Mouse (Mus musculus) limb, embryonic 14.5 days (tissue): ENCODE measurements around the gene Rabgap1l. TPM values are rescaled to one million over a fixed set of nuclear protein-coding genes. Genes with fewer than 3 reads are reported as not detected.

ENCODE experiments used
- ATAC-seq: fragments of 200-750 bp; cut with Nextera tagmentation; 2 replicates; pipeline ENCODE4 v1.8.0; 2017; ENCODE audit warnings: low read depth, moderate number of reproducible peaks, moderate TSS enrichment; ENCODE audit not compliant: low FRiP score
- DNase-seq: peaks from one replicate; pipeline ENCODE4 v3.0.0-alpha.2; 2015; ENCODE audit warnings: low spot score
- H3K27ac ChIP-seq: fragments of 300-500 bp; sonication (generic); replicated peaks from 2 replicates; pipeline ENCODE4 v1.5.1; 2014; ENCODE audit warnings: low read depth, mild to moderate bottlenecking, low read length, moderate library complexity, mixed read lengths
- H3K27me3 ChIP-seq: fragments of 300-500 bp; sonication (generic); 2 replicates; pipeline ENCODE4 v1.6.1; 2014; ENCODE audit warnings: low read length, mixed read lengths; ENCODE audit not compliant: control insufficient read depth, insufficient read depth
- H3K36me3 ChIP-seq: fragments of 300-500 bp; sonication (generic); 2 replicates; pipeline ENCODE4 v1.6.1; 2014; ENCODE audit warnings: mild to moderate bottlenecking, low read length, moderate library complexity, mixed read lengths; ENCODE audit not compliant: control insufficient read depth, insufficient read depth
- H3K4me1 ChIP-seq: fragments of 300-500 bp; sonication (generic); 2 replicates; pipeline ENCODE4 v1.6.1; 2014; ENCODE audit warnings: antibody characterized with exemption, low read length, mixed read lengths; ENCODE audit not compliant: control insufficient read depth, insufficient read depth
- H3K4me2 ChIP-seq: fragments of 300-500 bp; sonication (generic); replicated peaks from 2 replicates; pipeline ENCODE4 v1.6.1; 2014; ENCODE audit warnings: low read depth, mild to moderate bottlenecking, low read length, moderate library complexity; ENCODE audit not compliant: severe bottlenecking
- H3K4me3 ChIP-seq: fragments of 300-500 bp; sonication (generic); replicated peaks from 2 replicates; pipeline ENCODE4 v1.5.1; 2014; ENCODE audit warnings: low read length
- H3K9ac ChIP-seq: fragments of 300-500 bp; sonication (generic); 2 replicates; pipeline ENCODE4 v1.6.1; 2014; ENCODE audit warnings: mild to moderate bottlenecking, low read depth, low read length, moderate library complexity; ENCODE audit not compliant: severe bottlenecking
- H3K9me3 ChIP-seq: fragments of 300-500 bp; sonication (generic); 2 replicates; pipeline ENCODE4 v1.6.1; 2016; ENCODE audit warnings: low read length; ENCODE audit not compliant: control insufficient read depth
- POLR2A ChIP-seq: fragments of 200-500 bp; IDR thresholded peaks from 2 replicates; pipeline ENCODE4 v1.8.0; 2012; ENCODE audit warnings: inconsistent platforms, mild to moderate bottlenecking, moderate library complexity, borderline replicate concordance; ENCODE audit not compliant: insufficient read depth, insufficient read length; ENCODE audit errors: extremely low read depth
- WGBS: fragments of 180-500 bp; shearing (Covaris S2); extraction: QIAGEN DNeasy Blood & Tissue Kit; methylation state at CpG from one replicate; pipeline ENCODE4 v1.1.7; 2014; 5-methylcytosine and 5-hydroxymethylcytosine counted together
- polyA plus RNA-seq, 2 experiments: library from polyadenylated mRNA; depleted of rRNA in 1 of 2; stranded (reverse) in 1 of 2; unstranded in 1 of 2; fragments of >200 nt; fragmentation: Nextera tagmentation in 1 of 2; extraction: Ambion mirVana in 1 of 2; gene quantifications; 2 replicates each; pipeline versions ENCODE4 v1.2.1 to v1.2.3; 2012 to 2014

Gene Rabgap1l
- polyA plus RNA-seq, 2 experiments: 13.3 to 19.3 TPM

GRCm38 (mm10) chr1:160353732-160354455 is 439.1 kb downstream of the Rabgap1l start:
- H3K36me3 ChIP-seq: no peaks in the 10 kb centered on the region

DNA sequence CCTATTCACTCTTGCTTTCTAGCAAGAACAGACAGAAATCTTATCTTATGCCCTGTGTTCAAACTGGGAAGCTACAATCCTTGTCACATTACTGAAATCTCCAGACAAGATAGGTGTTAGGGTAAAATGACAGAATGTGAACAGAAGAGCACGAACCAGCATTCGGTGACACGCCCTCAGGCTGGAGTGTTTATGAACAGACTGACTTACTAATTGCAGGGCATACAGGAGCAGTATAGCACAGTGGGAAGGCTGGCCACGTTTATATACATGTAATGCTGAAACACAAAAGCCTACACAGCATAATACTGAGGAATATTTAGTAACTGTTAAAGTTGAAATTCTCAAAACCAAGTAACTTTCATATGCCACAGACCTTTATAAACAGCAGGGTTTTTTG is 440.7 kb downstream of the Rabgap1l start:
- H3K27me3 ChIP-seq: no peaks in the 10 kb centered on the region
- H3K4me3 ChIP-seq: no peak overlapping the region
- no peak for TF ChIP-seq POLR2A
- no peak for DNase-seq
- no peaks in the 10 kb centered on the region for H3K36me3 ChIP-seq
- no peak for ATAC-seq
- H3K4me2 ChIP-seq: peak overlapping the region; percentile 59
- H3K9ac ChIP-seq: no peak overlapping the region
- H3K27ac ChIP-seq: no peak overlapping the region
- WGBS: 46% methylated on average over 4 of the region's 4 CpGs
- peaks cover 7% of the 10 kb centered on the region; the same call in 1 of the 2 replicates for H3K4me1 ChIP-seq
- no peaks in the 10 kb centered on the region for H3K9me3 ChIP-seq

More at GRCm38 (mm10) chr1:160353732-160354455, 439.1 kb downstream of the Rabgap1l start:
- H3K4me1 ChIP-seq: peaks cover 7% of the 10 kb centered on the region; the same call in 1 of the 2 replicates
- no peak overlapping the region for H3K4me2 ChIP-seq
- no peaks in the 10 kb centered on the region for H3K9me3 ChIP-seq
- 79% methylated on average over 6 of the region's 6 CpGs for WGBS
- no peak overlapping the region for H3K27ac ChIP-seq
- no peak overlapping the region for H3K9ac ChIP-seq
- no peak for TF ChIP-seq POLR2A
- H3K27me3 ChIP-seq: no peaks in the 10 kb centered on the region
- no peak for DNase-seq
- ATAC-seq: no peak
- no peak overlapping the region for H3K4me3 ChIP-seq

DNA sequence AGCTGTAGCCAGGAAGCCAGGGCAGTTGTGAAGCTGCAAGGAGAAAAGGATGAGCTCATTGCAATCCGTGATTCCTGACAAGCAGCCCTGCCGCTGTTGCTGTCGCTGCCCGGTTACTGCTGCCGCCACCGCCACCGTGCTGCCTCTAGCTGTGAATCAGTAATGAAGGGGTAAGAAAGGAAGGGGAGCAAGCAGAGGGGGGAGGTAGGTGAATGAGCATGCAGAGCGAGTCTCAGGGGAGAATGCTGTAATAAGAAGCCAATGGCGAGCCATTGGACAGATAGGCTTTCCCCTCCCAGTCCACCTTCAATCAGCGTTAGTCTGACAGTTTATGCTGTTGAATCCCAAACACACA is 441.2 kb downstream of the Rabgap1l start:
- H3K4me1 ChIP-seq: peaks cover 7% of the 10 kb centered on the region; the same call in 1 of the 2 replicates
- 3% methylated on average over 10 of the region's 10 CpGs for WGBS
- peak overlapping the region; percentile 41 for H3K9ac ChIP-seq
- peak overlapping the region; percentile 59 for H3K4me2 ChIP-seq
- no peak overlapping the region for H3K27ac ChIP-seq
- no peaks in the 10 kb centered on the region for H3K9me3 ChIP-seq
- no peaks in the 10 kb centered on the region for H3K27me3 ChIP-seq
- DNase-seq (peak; percentile 64), ATAC-seq (peak; percentile 67)
- no peak for TF ChIP-seq POLR2A
- peak overlapping the region; percentile 32 for H3K4me3 ChIP-seq
- no peaks in the 10 kb centered on the region for H3K36me3 ChIP-seq

DNA sequence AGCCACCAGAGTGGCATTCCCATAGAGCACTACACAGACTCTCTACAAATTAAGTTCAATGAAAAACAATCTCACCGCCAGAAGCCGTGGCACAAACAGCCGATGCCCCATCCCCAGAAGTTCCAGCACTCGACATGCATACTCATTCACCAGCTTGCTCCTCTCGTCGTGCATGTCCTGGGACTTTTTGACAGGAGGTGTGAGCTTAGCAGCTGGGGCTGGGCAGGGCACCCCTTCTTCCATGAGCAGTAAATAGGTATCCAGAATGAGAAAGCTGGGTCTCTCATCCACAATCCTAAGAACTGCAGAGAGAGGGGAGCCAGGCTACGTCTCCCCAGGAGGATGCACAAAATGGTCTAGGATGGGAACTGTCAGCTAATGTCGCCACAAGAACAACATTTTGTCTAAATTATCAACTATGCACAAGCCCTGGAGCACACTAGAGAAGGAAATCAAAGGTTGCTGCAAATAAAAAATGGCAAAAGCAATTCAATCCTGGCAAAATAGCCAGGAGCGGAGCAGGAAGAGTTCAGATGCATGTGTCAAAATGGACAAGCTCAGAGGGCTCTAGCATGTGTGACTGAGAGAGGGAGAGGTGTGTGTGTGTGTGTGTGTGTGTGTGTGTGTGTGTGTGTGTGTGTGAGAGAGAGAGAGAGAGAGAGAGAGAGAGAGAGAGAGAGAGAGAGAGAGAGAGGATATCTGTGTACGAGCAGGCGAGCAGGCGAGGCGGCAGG is 441.7 kb downstream of the Rabgap1l start:
- DNase-seq (no peak), ATAC-seq (no peak)
- H3K4me1 ChIP-seq: peaks cover 7% of the 10 kb centered on the region; the same call in 1 of the 2 replicates
- no peak for TF ChIP-seq POLR2A
- H3K9ac ChIP-seq: peak overlapping the region; percentile 41
- peak overlapping the region; percentile 32 for H3K4me3 ChIP-seq
- H3K9me3 ChIP-seq: no peaks in the 10 kb centered on the region
- H3K27ac ChIP-seq: no peak overlapping the region
- WGBS: 25% methylated on average over 13 of the region's 13 CpGs
- H3K4me2 ChIP-seq: peak overlapping the region; percentile 59
- no peaks in the 10 kb centered on the region for H3K27me3 ChIP-seq
- no peaks in the 10 kb centered on the region for H3K36me3 ChIP-seq

DNA sequence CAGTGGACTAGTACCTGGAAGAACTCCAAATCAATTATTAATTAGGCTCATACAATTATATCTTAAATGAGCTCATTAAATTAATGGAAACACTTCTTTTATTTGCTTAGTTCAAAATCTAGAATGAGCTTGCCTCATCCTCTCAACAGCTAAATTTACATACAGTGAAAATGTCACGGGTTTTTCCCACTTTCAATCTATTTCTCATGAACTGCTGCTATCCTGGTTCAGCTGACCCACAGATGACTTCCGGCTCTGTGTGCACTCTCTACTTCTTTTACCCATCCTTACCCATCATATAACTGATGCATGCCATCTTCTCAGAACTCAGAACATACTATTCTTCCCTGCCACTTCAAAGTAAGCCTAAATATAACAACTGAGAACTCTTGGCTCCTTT is 452.4 kb downstream of the Rabgap1l start:
- DNase-seq (no peak), ATAC-seq (no peak)
- WGBS: 75% methylated on average over 2 of the region's 2 CpGs
- Histone ChIP-seq H3K4me3 (no peak overlapping the region), H3K9ac (no peak overlapping the region), H3K27me3 (no peaks in the 10 kb centered on the region), H3K27ac (no peak overlapping the region), H3K9me3 (no peaks in the 10 kb centered on the region), H3K4me2 (no peak overlapping the region), H3K36me3 (no peaks in the 10 kb centered on the region), H3K4me1 (no peaks in the 10 kb centered on the region)
- TF ChIP-seq POLR2A: no peak
